Mouse (Mus musculus) cerebellum, adult 2 months (tissue): ENCODE results near the gene Ate1.

Experiments
- CTCF ChIP-seq: fragments of 200-500 bp; IDR thresholded peaks from 2 replicates; pipeline ENCODE4 v1.5.1; 2011; ENCODE audit warnings: low read depth, mild to moderate bottlenecking, control low read depth, low read length, moderate library complexity, borderline replicate concordance; ENCODE audit not compliant: insufficient read depth
- POLR2A ChIP-seq: fragments of 200-500 bp; IDR thresholded peaks from 2 replicates; pipeline ENCODE4 v1.6.1; 2011; ENCODE audit warnings: low read length, control low read depth, borderline replicate concordance; ENCODE audit not compliant: insufficient read depth

DNA sequence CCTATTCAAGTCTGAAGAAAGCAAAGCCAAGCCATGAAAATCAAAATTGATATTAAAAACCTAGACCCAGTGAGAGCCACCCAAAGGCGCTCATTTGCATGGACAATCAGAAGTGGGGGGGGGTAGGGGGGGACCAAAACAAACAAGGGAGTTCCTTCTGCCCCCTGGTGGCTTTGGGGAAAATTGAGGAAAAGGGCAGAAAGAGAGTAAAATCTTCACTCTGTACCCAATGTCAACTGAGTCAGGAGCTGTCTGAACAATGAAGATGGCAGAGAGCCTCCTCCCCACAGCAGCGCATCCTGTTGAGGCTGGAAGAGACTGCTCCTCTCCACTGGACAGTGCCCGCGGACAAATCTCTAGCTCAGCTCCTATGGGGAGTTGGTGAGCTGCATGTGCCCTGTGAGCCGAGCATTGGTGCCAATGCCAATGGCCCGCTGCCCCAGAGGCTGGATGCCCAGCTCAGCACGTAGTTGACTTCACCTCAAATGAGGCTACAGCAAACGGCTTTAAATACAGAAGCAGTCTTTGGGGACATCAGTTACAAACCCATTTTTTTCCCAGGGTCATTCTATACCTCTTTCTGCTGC, 139.3 kb downstream of the Ate1 start:
- TF ChIP-seq CTCF = 0 out of 2 replicates have a peak, but pooled peaks have one; percentile 20
- no peak for TF ChIP-seq POLR2A
